Mouse (Mus musculus): ENCODE data around the gene Sik3.

GRCm38 (mm10) chr9:46191234-46191633 is 178.6 kb downstream of the Sik3 start:
- TF ChIP-seq TCF12 (IDR thresholded peaks at IDR 0.05; ENCODE audit: insufficient read depth, poor library complexity, severe bottlenecking) (no peak), MAX (IDR thresholded peaks at IDR 0.05; ENCODE audit: low read depth) (no peak)
